Mouse (Mus musculus) ES-E14 (cell line): Measurements from ENCODE around the gene Plekhd1. TPM values are rescaled to one million over a fixed set of nuclear protein-coding genes. Genes with fewer than 3 reads are reported as not detected.
A peak's percentile ranks its signal among the peaks of the same experiment; 100 is the strongest.

Source experiments
- DNase-seq: peaks from one replicate; pipeline ENCODE4 v3.0.0-alpha.2; 2013; ENCODE audit warnings: low read depth, low spot score
- H3K27ac ChIP-seq: 2 replicates; pipeline ENCODE4 v1.5.1; 2012; ENCODE audit warnings: low read depth, mild to moderate bottlenecking, low read length, moderate library complexity, mixed read lengths; ENCODE audit not compliant: poor library complexity, insufficient read depth, severe bottlenecking
- H3K36me3 ChIP-seq: 2 replicates; pipeline ENCODE4 v1.6.1; 2012; ENCODE audit warnings: mild to moderate bottlenecking, low read length, moderate library complexity, mixed read lengths; ENCODE audit not compliant: control insufficient read depth, poor library complexity, insufficient read depth, severe bottlenecking
- H3K4me1 ChIP-seq, 2 experiments: fragments of 150-350 bp in 1 of 2; sonication (generic) in 1 of 2; 2 replicates each; pipeline ENCODE4 v1.6.1; 2012; ENCODE audit warnings: low read length in 2 of 2, mild to moderate bottlenecking in 1 of 2, mixed read lengths in 1 of 2; ENCODE audit not compliant: control insufficient read depth in 2 of 2, insufficient read depth in 2 of 2, poor library complexity in 1 of 2
- H3K4me3 ChIP-seq, 2 experiments: fragments of 150-350 bp in 1 of 2; sonication (generic) in 1 of 2; 2 replicates each; pipeline ENCODE4 v1.5.1; 2012; ENCODE audit warnings: low read length in 2 of 2, low read depth in 1 of 2, mild to moderate bottlenecking in 1 of 2, mixed read lengths in 1 of 2; ENCODE audit not compliant: insufficient read depth in 1 of 2, poor library complexity in 1 of 2, severe bottlenecking in 1 of 2
- H3K9ac ChIP-seq: 2 replicates; pipeline ENCODE4 v1.6.1; 2012; ENCODE audit warnings: low read depth, mild to moderate bottlenecking, low read length, mixed read lengths; ENCODE audit not compliant: poor library complexity, insufficient read depth, severe bottlenecking
- H3K9me3 ChIP-seq: fragments of 150-350 bp; sonication (generic); 2 replicates; pipeline ENCODE4 v1.6.1; 2012; ENCODE audit warnings: low read depth, mild to moderate bottlenecking, low read length; ENCODE audit not compliant: control insufficient read depth, insufficient read depth
- CHD2 ChIP-seq: IDR thresholded peaks from 2 replicates; pipeline ENCODE4 v1.6.1; 2014; ENCODE audit warnings: mild to moderate bottlenecking, low read depth, low read length, inconsistent platforms
- HCFC1 ChIP-seq: IDR thresholded peaks from 2 replicates; pipeline ENCODE4 v1.6.1; 2012; ENCODE audit warnings: low read length, inconsistent platforms, borderline replicate concordance; ENCODE audit not compliant: insufficient read depth
- MAFK ChIP-seq: IDR thresholded peaks from 2 replicates; pipeline ENCODE4 v1.6.1; 2014; ENCODE audit warnings: mild to moderate bottlenecking, low read depth, low read length, inconsistent platforms; ENCODE audit not compliant: insufficient read depth
- ZC3H11A ChIP-seq: IDR thresholded peaks from 2 replicates; pipeline ENCODE4 v1.6.1; 2012; ENCODE audit warnings: low read depth, mild to moderate bottlenecking, inconsistent platforms, low read length, borderline replicate concordance
- ZNF384 ChIP-seq: IDR thresholded peaks from 2 replicates; pipeline ENCODE4 v1.6.1; 2012; ENCODE audit warnings: low read depth, low read length, inconsistent platforms
- in situ Hi-C, 2 experiments: fragments of 600-800 bp; cut with MboI; formaldehyde crosslinking; loops; one replicate each; pipeline ENCODE4 v1.15.1; 2025; ENCODE audit warnings: low sequenced_read_pairs in 2 of 2, inconsistent platforms in 1 of 2; ENCODE audit not compliant: unreplicated experiment in 2 of 2
- total RNA-seq: library from RNA; depleted of rRNA; stranded (reverse); fragments of 300-350 nt; gene quantifications from 2 replicates; pipeline ENCODE4 v1.2.3, GENCODE M21; 2012

Plekhd1 gene
- total RNA-seq, 1 experiment, result 8.2 TPM

GRCm38 (mm10) chr12:80721458-80721857 is 29.1 kb downstream of the Plekhd1 start:
- TF ChIP-seq MAFK (no peak), CHD2 (no peak), ZNF384 (no peak), ZC3H11A (no peak), HCFC1 (no peak)
- peaks cover 0 to 8% of the 10 kb centered on the region in 2 experiments; a peak in 1 of 4 replicates for H3K4me1 ChIP-seq
- H3K9ac ChIP-seq, result peak overlapping the region; percentile 79
- H3K27ac ChIP-seq, result peak overlapping the region; percentile 8; the same call in 1 of the 2 replicates
- in situ Hi-C loops, result no loop called here
- H3K36me3 ChIP-seq, result no peaks in the 10 kb centered on the region
- peak; percentile 68 for DNase-seq
- H3K4me3 ChIP-seq, result peak overlapping the region; percentile 73 to 74
- no peaks in the 10 kb centered on the region for H3K9me3 ChIP-seq

- Histone ChIP-seq H3K27ac (no peak overlapping the region), H3K9me3 (no peaks in the 10 kb centered on the region)
- in situ Hi-C loops, result no loop called here
Measured at GRCm38 (mm10) chr12:80724853-80725559, 32.6 kb downstream of the Plekhd1 start.

GRCm38 (mm10) chr12:80728207-80728606 is 35.8 kb downstream of the Plekhd1 start:
- H3K9ac ChIP-seq, result no peak overlapping the region
- no peak for TF ChIP-seq ZC3H11A
- no peaks in the 10 kb centered on the region for H3K9me3 ChIP-seq
- no peaks in the 10 kb centered on the region for H3K4me1 ChIP-seq
- in situ Hi-C loops, result no loop called here
- H3K36me3 ChIP-seq, result no peaks in the 10 kb centered on the region
- H3K27ac ChIP-seq, result no peak overlapping the region
- H3K4me3 ChIP-seq, result no peak overlapping the region
- no peak for DNase-seq

More at GRCm38 (mm10) chr12:80724853-80725559, 32.6 kb downstream of the Plekhd1 start:
- Histone ChIP-seq H3K4me3 (no peak overlapping the region), H3K36me3 (no peaks in the 10 kb centered on the region), H3K9ac (no peak overlapping the region), H3K4me1 (0 out of 4 replicates have a peak, but pooled peaks cover 0 to 6% of the 10 kb centered on the region in 2 experiments)
- peak; percentile 53 for DNase-seq
- TF ChIP-seq MAFK, result no peak
- no peak for TF ChIP-seq HCFC1
- no peak for TF ChIP-seq CHD2
- no peak for TF ChIP-seq ZC3H11A
- no peak for TF ChIP-seq ZNF384

GRCm38 (mm10) chr12:80728814-80729213 is 36.4 kb downstream of the Plekhd1 start:
- TF ChIP-seq CHD2 (no peak), ZNF384 (no peak), ZC3H11A (no peak), MAFK (no peak)
- Histone ChIP-seq H3K9me3 (no peaks in the 10 kb centered on the region), H3K4me1 (no peaks in the 10 kb centered on the region), H3K9ac (no peak overlapping the region), H3K4me3 (no peak overlapping the region), H3K36me3 (no peaks in the 10 kb centered on the region), H3K27ac (no peak overlapping the region)
- in situ Hi-C loops, result no loop called here
- DNase-seq, result no peak
